Mouse (Mus musculus) naive thymus-derived CD4-positive, alpha-beta T cell, adult 2 months (primary cell): Measurements from ENCODE around the gene Hist2h2ab.
"Not testable (repeated sequence)": the region's sequence is repeated elsewhere in the genome, so short reads cannot be mapped to it uniquely, and the experiment has no call there.

Experiments used
- DNase-seq: peaks from one replicate; pipeline ENCODE4 v3.0.0-alpha.2; 2011; ENCODE audit warnings: low read depth

Gene Hist2h2ab

DNA sequence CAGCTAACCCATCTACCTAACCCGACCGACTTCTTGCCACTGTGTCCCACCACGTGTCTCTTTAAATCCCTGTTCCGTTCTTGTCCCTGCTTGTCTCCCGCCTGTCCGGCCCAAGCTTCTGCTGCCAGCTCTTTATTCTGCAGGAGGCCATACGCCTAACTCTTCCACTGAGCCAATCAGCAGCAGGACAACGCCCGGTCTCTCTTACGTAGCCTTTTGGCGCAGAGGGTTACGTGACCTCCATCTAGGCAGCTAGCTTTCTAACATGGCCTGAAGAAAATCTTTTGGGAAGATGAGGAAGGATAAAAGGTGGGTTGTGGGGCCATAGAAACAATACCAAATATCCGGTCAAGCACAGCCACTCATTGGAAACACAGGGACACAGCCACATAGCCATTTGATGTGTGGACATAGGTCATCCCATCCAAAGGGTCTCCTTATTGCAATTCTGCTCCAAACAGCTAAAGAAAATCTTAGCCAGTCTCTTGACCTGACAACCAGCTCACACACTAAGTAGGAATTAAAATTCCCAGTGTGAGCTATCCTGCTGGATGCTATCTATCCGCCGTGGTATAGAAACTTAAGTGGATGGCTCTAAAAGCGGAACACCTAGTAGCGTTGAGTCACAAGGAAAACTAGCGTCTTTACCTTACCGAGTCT is 42.7 kb downstream of the Hist2h2ab start:
- DNase-seq: peak; percentile 83

GRCm38 (mm10) chr3:96262979-96263550 is 43.4 kb downstream of the Hist2h2ab start, which contains the start of gene Hist2h4:
TSS of gene Hist2h4 (minus strand) at chr3:96263311.
- peak; percentile 97 for DNase-seq

- no peak for DNase-seq
These were observed 44.1 kb downstream of the Hist2h2ab start for GRCm38 (mm10) chr3:96263558-96264403.

DNA sequence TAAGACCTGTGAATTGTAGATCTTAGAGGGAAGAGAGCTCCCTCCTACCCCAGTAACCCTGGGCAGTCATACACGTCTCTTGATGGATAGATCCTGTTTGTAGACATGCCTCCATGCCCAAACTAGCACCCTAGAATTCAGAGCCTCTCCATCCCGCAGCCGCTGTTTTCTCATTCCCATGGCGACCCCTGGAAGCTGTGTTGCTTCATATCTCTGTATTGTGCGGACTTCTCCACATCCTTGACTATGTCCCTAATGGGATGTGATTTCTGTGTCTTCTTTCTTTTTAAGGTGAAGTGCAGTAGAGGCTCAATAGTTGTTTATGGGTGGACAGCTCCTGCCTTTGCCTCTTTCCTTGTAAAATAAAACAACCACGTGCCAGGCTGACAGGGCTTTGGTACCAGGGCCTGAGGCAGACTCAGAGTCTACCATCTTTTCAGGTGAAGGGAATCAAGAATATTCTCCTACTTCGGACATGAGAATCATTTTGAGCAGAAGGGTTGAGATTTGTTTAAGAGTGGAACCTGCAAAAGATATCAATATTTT is 44.8 kb downstream of the Hist2h2ab start:
- DNase-seq: peak; percentile 39

GRCm38 (mm10) chr3:96266132-96266710 is 46.6 kb downstream of the Hist2h2ab start:
- no peak for DNase-seq

DNA sequence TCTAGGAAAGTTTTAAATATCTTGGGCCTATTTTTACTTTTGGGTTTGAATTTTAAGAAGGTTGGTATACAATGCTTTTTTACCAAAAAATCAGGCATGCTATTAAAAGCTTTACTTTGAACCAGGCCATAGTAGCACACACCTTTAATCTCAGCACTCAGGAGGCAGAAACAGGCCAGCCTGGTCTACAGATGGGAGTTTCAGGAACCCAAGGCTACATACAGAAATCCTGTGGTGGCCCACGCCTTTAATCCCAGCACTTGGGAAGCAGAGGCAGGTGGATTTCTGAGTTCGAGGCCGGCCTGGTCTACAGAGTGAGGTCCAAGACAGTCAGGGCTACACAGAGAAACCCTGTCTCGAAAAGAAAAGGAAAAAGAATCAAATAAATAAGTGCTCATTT is 47.9 kb downstream of the Hist2h2ab start:
- no peak for DNase-seq

GRCm38 (mm10) chr3:96268051-96268775 is 48.5 kb downstream of the Hist2h2ab start, which contains the start of gene Hist2h3b:
TSS of gene Hist2h3b (plus strand) at chr3:96268654.
- DNase-seq: peak; percentile 81

GRCm38 (mm10) chr3:96268776-96269378 is 49.2 kb downstream of the Hist2h2ab start:
- not testable (repeated sequence) for DNase-seq
